Mouse (Mus musculus): Measurements from ENCODE around the gene Gm20388. TPM values are rescaled to one million over a fixed set of nuclear protein-coding genes. Genes with fewer than 3 reads are reported as not detected.

The Gm20388 gene
- polyA plus RNA-seq, 1 experiment from 2014 or later = not detected

- WGBS = 88% methylated on average over 8 of the region's 8 CpGs
- Histone ChIP-seq H3K4me3 (ENCODE audit: low read depth, low read length) (no peak overlapping the region), H3K4me2 (replicated peaks; ENCODE audit: low read depth) (no peak overlapping the region), H3K36me3 (ENCODE audit: control insufficient read depth, insufficient read depth) (no peaks in the 10 kb centered on the region), H3K27me3 (replicated peaks; ENCODE audit: control insufficient read depth, insufficient read depth, low read length) (no peaks in the 10 kb centered on the region), H3K27ac (ENCODE audit: low read depth, low read length) (no peak overlapping the region), H3K9ac (ENCODE audit: low read depth, low read length) (no peak overlapping the region), H3K9me3 (ENCODE audit: control insufficient read depth) (no peaks in the 10 kb centered on the region), H3K4me1 (replicated peaks; ENCODE audit: control insufficient read depth, insufficient read depth, low read length) (peaks cover 19% of the 10 kb centered on the region)
- TF ChIP-seq CTCF (IDR thresholded peaks at IDR 0.05; ENCODE audit: low read depth) = peak; percentile 46
- no peak for ATAC-seq
These were observed 2054.3 kb downstream of the Gm20388 start for GRCm38 (mm10) chr8:121964716-121965512.

DNA sequence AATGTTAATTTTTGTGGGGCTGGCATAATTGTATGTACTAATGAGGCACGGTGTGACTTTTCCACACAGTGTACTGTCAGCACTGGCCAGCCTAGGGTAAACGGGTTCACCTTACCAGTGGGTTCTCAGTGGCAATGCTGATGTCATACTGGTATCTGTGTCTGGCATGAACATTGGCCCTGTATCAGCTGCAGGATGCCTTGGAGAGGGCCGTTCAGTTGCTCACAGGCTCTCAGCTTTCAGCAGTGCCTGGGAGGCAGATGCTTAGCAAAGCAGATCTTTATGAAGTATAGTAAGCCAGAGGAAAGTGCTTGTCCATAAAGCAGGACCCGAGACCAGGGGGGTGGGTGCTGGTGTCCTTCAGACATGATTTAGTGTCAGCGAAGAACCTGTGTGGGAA lies 2055.5 kb downstream of the Gm20388 start:
- ATAC-seq = no peak
- 56% methylated on average over 5 of the region's 5 CpGs for whole genome bisulfite sequencing
- Histone ChIP-seq H3K36me3 (ENCODE audit: control insufficient read depth, insufficient read depth) (no peaks in the 10 kb centered on the region), H3K4me1 (replicated peaks; ENCODE audit: control insufficient read depth, insufficient read depth, low read length) (peaks cover 19% of the 10 kb centered on the region), H3K9me3 (ENCODE audit: control insufficient read depth) (no peaks in the 10 kb centered on the region), H3K4me2 (replicated peaks; ENCODE audit: low read depth) (no peak overlapping the region), H3K27me3 (replicated peaks; ENCODE audit: control insufficient read depth, insufficient read depth, low read length) (no peaks in the 10 kb centered on the region), H3K4me3 (ENCODE audit: low read depth, low read length) (no peak overlapping the region), H3K27ac (ENCODE audit: low read depth, low read length) (no peak overlapping the region), H3K9ac (ENCODE audit: low read depth, low read length) (no peak overlapping the region)
- TF ChIP-seq CTCF (IDR thresholded peaks at IDR 0.05; ENCODE audit: low read depth) = no peak

- Histone ChIP-seq H3K4me3 (ENCODE audit: low read depth, low read length) (no peak overlapping the region), H3K9me3 (ENCODE audit: control insufficient read depth) (no peaks in the 10 kb centered on the region), H3K36me3 (ENCODE audit: control insufficient read depth, insufficient read depth) (no peaks in the 10 kb centered on the region), H3K9ac (ENCODE audit: low read depth, low read length) (0 out of 2 replicates have a peak overlapping the region, but pooled peaks have one; percentile 31), H3K27ac (ENCODE audit: low read depth, low read length) (0 out of 2 replicates have a peak overlapping the region, but pooled peaks have one; percentile 28), H3K27me3 (replicated peaks; ENCODE audit: control insufficient read depth, insufficient read depth, low read length) (no peaks in the 10 kb centered on the region), H3K4me2 (replicated peaks; ENCODE audit: low read depth) (0 out of 2 replicates have a peak overlapping the region, but pooled peaks have one; percentile 17), H3K4me1 (replicated peaks; ENCODE audit: control insufficient read depth, insufficient read depth, low read length) (peaks cover 19% of the 10 kb centered on the region)
- WGBS = 53% methylated on average over 7 of the region's 7 CpGs
- ATAC-seq = peak; percentile 68
- TF ChIP-seq CTCF (IDR thresholded peaks at IDR 0.05; ENCODE audit: low read depth) = no peak
These were observed 2056.2 kb downstream of the Gm20388 start for GRCm38 (mm10) chr8:121966714-121967448.

DNA sequence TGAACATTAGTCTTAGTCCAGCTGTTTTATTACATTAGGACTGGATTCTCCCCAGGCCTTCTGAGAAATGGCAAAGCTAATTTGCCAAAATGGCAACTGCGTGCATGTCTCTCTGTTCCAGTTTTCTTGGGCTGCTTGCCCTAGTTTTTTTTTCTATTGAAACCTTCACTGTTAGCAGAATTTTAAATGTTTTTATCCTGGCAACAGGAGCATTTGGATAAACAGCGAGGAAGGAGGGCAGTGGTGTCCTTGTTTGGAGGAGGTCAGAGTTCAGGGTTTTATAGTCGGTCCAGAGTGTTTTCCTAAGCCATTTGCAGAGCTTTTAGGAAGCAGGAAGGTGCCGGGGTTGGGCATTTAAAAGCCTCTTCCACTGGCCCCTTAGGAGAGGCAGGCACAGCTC lies 2057.3 kb downstream of the Gm20388 start:
- TF ChIP-seq CTCF (IDR thresholded peaks at IDR 0.05; ENCODE audit: low read depth) = no peak
- 33% methylated on average over 4 of the region's 4 CpGs for WGBS
- H3K9me3 ChIP-seq (ENCODE audit: control insufficient read depth) = no peaks in the 10 kb centered on the region
- no peak for ATAC-seq
- no peak overlapping the region for H3K9ac ChIP-seq (ENCODE audit: low read depth, low read length)
- no peaks in the 10 kb centered on the region for H3K36me3 ChIP-seq (ENCODE audit: control insufficient read depth, insufficient read depth)
- peaks cover 19% of the 10 kb centered on the region for H3K4me1 ChIP-seq (replicated peaks; ENCODE audit: control insufficient read depth, insufficient read depth, low read length)
- H3K4me2 ChIP-seq (replicated peaks; ENCODE audit: low read depth) = no peak overlapping the region
- no peak overlapping the region for H3K4me3 ChIP-seq (ENCODE audit: low read depth, low read length)
- no peak overlapping the region for H3K27ac ChIP-seq (ENCODE audit: low read depth, low read length)
- no peaks in the 10 kb centered on the region for H3K27me3 ChIP-seq (replicated peaks; ENCODE audit: control insufficient read depth, insufficient read depth, low read length)

DNA sequence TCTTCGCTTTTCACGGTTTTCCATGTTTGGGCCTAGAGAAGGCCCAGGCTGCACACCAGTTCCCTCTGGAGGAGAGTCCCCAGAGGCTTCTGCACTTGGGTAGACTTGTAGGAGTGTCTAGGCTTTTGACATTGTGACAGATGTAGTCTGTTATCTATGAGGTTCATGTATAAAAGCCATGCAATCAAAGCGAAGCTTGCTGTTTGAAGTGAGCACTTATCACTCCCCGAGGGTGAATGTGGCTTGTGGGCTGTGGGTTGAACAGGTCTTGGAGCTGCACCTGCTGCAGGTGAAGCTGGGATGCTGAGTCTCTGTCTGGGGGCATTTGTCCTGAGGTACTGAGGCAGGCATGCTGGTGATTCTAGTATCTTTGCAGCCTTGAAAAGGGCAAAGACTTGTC lies 2057.9 kb downstream of the Gm20388 start:
- WGBS = 40% methylated on average over 4 of the region's 4 CpGs
- Histone ChIP-seq H3K4me2 (replicated peaks; ENCODE audit: low read depth) (no peak overlapping the region), H3K9ac (ENCODE audit: low read depth, low read length) (no peak overlapping the region), H3K36me3 (ENCODE audit: control insufficient read depth, insufficient read depth) (no peaks in the 10 kb centered on the region), H3K27me3 (replicated peaks; ENCODE audit: control insufficient read depth, insufficient read depth, low read length) (no peaks in the 10 kb centered on the region), H3K9me3 (ENCODE audit: control insufficient read depth) (no peaks in the 10 kb centered on the region), H3K4me3 (ENCODE audit: low read depth, low read length) (no peak overlapping the region), H3K27ac (ENCODE audit: low read depth, low read length) (no peak overlapping the region), H3K4me1 (replicated peaks; ENCODE audit: control insufficient read depth, insufficient read depth, low read length) (peaks cover 19% of the 10 kb centered on the region)
- no peak for ATAC-seq
- no peak for TF ChIP-seq CTCF (IDR thresholded peaks at IDR 0.05; ENCODE audit: low read depth)

- H3K9ac ChIP-seq (ENCODE audit: low read depth, low read length) = no peak overlapping the region
- H3K36me3 ChIP-seq (ENCODE audit: control insufficient read depth, insufficient read depth) = peaks cover 11% of the 10 kb centered on the region
- no peak overlapping the region for H3K4me2 ChIP-seq (replicated peaks; ENCODE audit: low read depth)
- peaks cover 19% of the 10 kb centered on the region for H3K4me1 ChIP-seq (replicated peaks; ENCODE audit: control insufficient read depth, insufficient read depth, low read length)
- no peaks in the 10 kb centered on the region for H3K9me3 ChIP-seq (ENCODE audit: control insufficient read depth)
- no peak overlapping the region for H3K27ac ChIP-seq (ENCODE audit: low read depth, low read length)
- H3K27me3 ChIP-seq (replicated peaks; ENCODE audit: control insufficient read depth, insufficient read depth, low read length) = no peaks in the 10 kb centered on the region
- ATAC-seq = no peak
- WGBS = 82% methylated on average over 8 of the region's 8 CpGs
- H3K4me3 ChIP-seq (ENCODE audit: low read depth, low read length) = no peak overlapping the region
- no peak for TF ChIP-seq CTCF (IDR thresholded peaks at IDR 0.05; ENCODE audit: low read depth)
These were observed 2059.6 kb downstream of the Gm20388 start for GRCm38 (mm10) chr8:121970225-121970624.
